Mouse (Mus musculus): ENCODE measurements around the gene Rab3gap2. TPM values are rescaled to one million over a fixed set of nuclear protein-coding genes. Genes with fewer than 3 reads are reported as not detected.

Gene Rab3gap2
- total RNA-seq, 1 experiment, result 38.8 TPM

- Histone ChIP-seq H3K9ac (ENCODE audit: insufficient read depth, low read depth, low read length, poor library complexity, severe bottlenecking) (peak overlapping the region; percentile 72), H3K4me3 (ENCODE audit: insufficient read depth in 1 of 2, low read depth in 1 of 2, low read length in 2 of 2, poor library complexity in 1 of 2, severe bottlenecking in 1 of 2) (peak overlapping the region; percentile 54 to 71), H3K4me1 (ENCODE audit: control insufficient read depth in 2 of 2, insufficient read depth in 2 of 2, low read length in 2 of 2, poor library complexity in 1 of 2) (peaks cover 0 to 2% of the 10 kb centered on the region in 2 experiments; a peak in 2 of 4 replicates), H3K9me3 (ENCODE audit: control insufficient read depth, insufficient read depth, low read depth, low read length) (no peaks in the 10 kb centered on the region), H3K36me3 (ENCODE audit: control insufficient read depth, insufficient read depth, low read length, poor library complexity, severe bottlenecking) (no peaks in the 10 kb centered on the region), H3K27ac (ENCODE audit: insufficient read depth, low read depth, low read length, poor library complexity, severe bottlenecking) (peak overlapping the region; percentile 58)
- TF ChIP-seq MAFK (IDR thresholded peaks at IDR 0.05; ENCODE audit: insufficient read depth, low read depth, low read length), result no peak
- peak; percentile 97 for TF ChIP-seq ZNF384 (IDR thresholded peaks at IDR 0.05; ENCODE audit: low read depth, low read length)
- no peak for TF ChIP-seq HCFC1 (IDR thresholded peaks at IDR 0.05; ENCODE audit: borderline replicate concordance, insufficient read depth, low read length)
- no peak for TF ChIP-seq ZC3H11A (IDR thresholded peaks at IDR 0.05; ENCODE audit: borderline replicate concordance, low read depth, low read length)
- no peak for DNase-seq (ENCODE audit: low read depth, low spot score)
- in situ Hi-C loops (cut with MboI; ENCODE audit: low sequenced_read_pairs in 2 of 2, unreplicated experiment in 2 of 2), result no loop called here
These were observed 565 bp upstream of the Rab3gap2 start for GRCm38 (mm10) chr1:185203196-185203908.

DNA sequence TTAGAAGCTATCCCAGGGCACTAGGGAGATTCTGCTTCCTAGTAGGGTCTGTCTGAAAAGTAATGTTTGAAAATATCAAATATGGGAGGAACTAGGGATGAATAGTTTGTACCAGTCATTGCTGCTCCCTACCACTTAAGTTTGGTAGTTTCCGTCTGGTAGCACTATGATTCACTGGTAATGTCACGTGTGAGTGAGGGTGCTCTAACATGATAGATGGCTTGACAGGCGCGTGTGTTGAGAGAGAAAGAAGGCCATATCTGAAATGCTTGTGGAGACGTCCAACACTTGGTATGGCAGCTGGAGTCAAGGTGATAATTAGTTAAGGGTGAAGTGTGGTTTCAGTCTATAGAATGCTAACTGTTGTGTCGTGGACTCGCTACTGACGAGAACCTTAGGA, 1.2 kb downstream of the Rab3gap2 start:
- H3K9me3 ChIP-seq (ENCODE audit: control insufficient read depth, insufficient read depth, low read depth, low read length), result no peaks in the 10 kb centered on the region
- no peak overlapping the region for H3K9ac ChIP-seq (ENCODE audit: insufficient read depth, low read depth, low read length, poor library complexity, severe bottlenecking)
- peaks cover 2 to 4% of the 10 kb centered on the region in 2 experiments; a peak in 2 of 4 replicates for H3K4me1 ChIP-seq (ENCODE audit: control insufficient read depth in 2 of 2, insufficient read depth in 2 of 2, low read length in 2 of 2, poor library complexity in 1 of 2)
- H3K36me3 ChIP-seq (ENCODE audit: control insufficient read depth, insufficient read depth, low read length, poor library complexity, severe bottlenecking), result no peaks in the 10 kb centered on the region
- in situ Hi-C loops (cut with MboI; ENCODE audit: low sequenced_read_pairs in 2 of 2, unreplicated experiment in 2 of 2), result no loop called here
- DNase-seq (ENCODE audit: low read depth, low spot score), result no peak
- H3K27ac ChIP-seq (ENCODE audit: insufficient read depth, low read depth, low read length, poor library complexity, severe bottlenecking), result no peak overlapping the region
- TF ChIP-seq ZNF384 (IDR thresholded peaks at IDR 0.05; ENCODE audit: low read depth, low read length), result no peak
- no peak for TF ChIP-seq HCFC1 (IDR thresholded peaks at IDR 0.05; ENCODE audit: borderline replicate concordance, insufficient read depth, low read length)
- TF ChIP-seq CHD2 (IDR thresholded peaks at IDR 0.05; ENCODE audit: low read depth, low read length), result no peak
- no peak for TF ChIP-seq ZC3H11A (IDR thresholded peaks at IDR 0.05; ENCODE audit: borderline replicate concordance, low read depth, low read length)
- TF ChIP-seq MAFK (IDR thresholded peaks at IDR 0.05; ENCODE audit: insufficient read depth, low read depth, low read length), result no peak
- H3K4me3 ChIP-seq (ENCODE audit: insufficient read depth in 1 of 2, low read depth in 1 of 2, low read length in 2 of 2, poor library complexity in 1 of 2, severe bottlenecking in 1 of 2), result no peak overlapping the region; a peak in 1 of 4 replicates

- Histone ChIP-seq H3K4me1 (ENCODE audit: control insufficient read depth in 2 of 2, insufficient read depth in 2 of 2, low read length in 2 of 2, poor library complexity in 1 of 2) (peaks cover under 1 to 6% of the 10 kb centered on the region in 2 experiments; a peak in 3 of 4 replicates), H3K4me3 (ENCODE audit: insufficient read depth in 1 of 2, low read depth in 1 of 2, low read length in 2 of 2, poor library complexity in 1 of 2, severe bottlenecking in 1 of 2) (peak overlapping the region in 1 of 2 experiments; percentile 8; a peak in 2 of 4 replicates), H3K9ac (ENCODE audit: insufficient read depth, low read depth, low read length, poor library complexity, severe bottlenecking) (peak overlapping the region; percentile 44; the same call in 1 of the 2 replicates), H3K9me3 (ENCODE audit: control insufficient read depth, insufficient read depth, low read depth, low read length) (no peaks in the 10 kb centered on the region), H3K36me3 (ENCODE audit: control insufficient read depth, insufficient read depth, low read length, poor library complexity, severe bottlenecking) (no peaks in the 10 kb centered on the region), H3K27ac (ENCODE audit: insufficient read depth, low read depth, low read length, poor library complexity, severe bottlenecking) (peak overlapping the region; percentile 2; the same call in 1 of the 2 replicates)
- in situ Hi-C loops (cut with MboI; ENCODE audit: low sequenced_read_pairs in 2 of 2, unreplicated experiment in 2 of 2), result no loop called here
- DNase-seq (ENCODE audit: low read depth, low spot score), result no peak
- TF ChIP-seq CHD2 (IDR thresholded peaks at IDR 0.05; ENCODE audit: low read depth, low read length) (no peak), MAFK (IDR thresholded peaks at IDR 0.05; ENCODE audit: insufficient read depth, low read depth, low read length) (no peak), ZC3H11A (IDR thresholded peaks at IDR 0.05; ENCODE audit: borderline replicate concordance, low read depth, low read length) (no peak), HCFC1 (IDR thresholded peaks at IDR 0.05; ENCODE audit: borderline replicate concordance, insufficient read depth, low read length) (no peak), ZNF384 (IDR thresholded peaks at IDR 0.05; ENCODE audit: low read depth, low read length) (no peak)
These were observed 4.1 kb downstream of the Rab3gap2 start for GRCm38 (mm10) chr1:185207851-185208595.

DNA sequence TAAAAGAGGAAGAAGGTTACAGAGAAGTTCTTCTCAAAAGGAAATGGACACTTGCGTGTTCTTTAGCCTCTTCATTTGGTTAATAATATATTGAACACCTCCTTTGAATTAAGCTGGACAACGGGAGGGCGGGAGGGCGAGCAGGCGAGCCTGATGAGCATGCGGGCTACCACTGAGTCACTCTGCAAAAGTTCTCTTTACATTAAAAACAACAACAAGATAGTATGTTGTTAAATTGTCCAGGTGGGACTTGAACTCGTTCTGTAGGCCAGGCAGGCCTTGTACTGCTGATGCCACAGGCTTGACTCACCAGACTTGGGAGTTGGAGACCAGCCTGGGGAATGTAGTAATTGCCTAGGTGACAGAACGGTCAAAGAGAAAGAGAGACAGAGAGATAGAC, 4.8 kb downstream of the Rab3gap2 start:
- Histone ChIP-seq H3K4me3 (ENCODE audit: insufficient read depth in 1 of 2, low read depth in 1 of 2, low read length in 2 of 2, poor library complexity in 1 of 2, severe bottlenecking in 1 of 2) (peak overlapping the region in 1 of 2 experiments; percentile 37; a peak in 2 of 4 replicates), H3K4me1 (ENCODE audit: control insufficient read depth in 2 of 2, insufficient read depth in 2 of 2, low read length in 2 of 2, poor library complexity in 1 of 2) (peaks cover 0 to 6% of the 10 kb centered on the region in 2 experiments; a peak in 3 of 4 replicates), H3K27ac (ENCODE audit: insufficient read depth, low read depth, low read length, poor library complexity, severe bottlenecking) (peak overlapping the region; percentile 86), H3K36me3 (ENCODE audit: control insufficient read depth, insufficient read depth, low read length, poor library complexity, severe bottlenecking) (no peaks in the 10 kb centered on the region), H3K9me3 (ENCODE audit: control insufficient read depth, insufficient read depth, low read depth, low read length) (no peaks in the 10 kb centered on the region), H3K9ac (ENCODE audit: insufficient read depth, low read depth, low read length, poor library complexity, severe bottlenecking) (peak overlapping the region; percentile 43; the same call in 1 of the 2 replicates)
- DNase-seq (ENCODE audit: low read depth, low spot score), result no peak
- no peak for TF ChIP-seq MAFK (IDR thresholded peaks at IDR 0.05; ENCODE audit: insufficient read depth, low read depth, low read length)
- no peak for TF ChIP-seq ZC3H11A (IDR thresholded peaks at IDR 0.05; ENCODE audit: borderline replicate concordance, low read depth, low read length)
- TF ChIP-seq CHD2 (IDR thresholded peaks at IDR 0.05; ENCODE audit: low read depth, low read length), result no peak
- TF ChIP-seq ZNF384 (IDR thresholded peaks at IDR 0.05; ENCODE audit: low read depth, low read length), result no peak
- TF ChIP-seq HCFC1 (IDR thresholded peaks at IDR 0.05; ENCODE audit: borderline replicate concordance, insufficient read depth, low read length), result no peak
- in situ Hi-C loops (cut with MboI; ENCODE audit: low sequenced_read_pairs in 2 of 2, unreplicated experiment in 2 of 2), result no loop called here

All from ES-E14 (cell line).